Mouse (Mus musculus): ENCODE data around the gene 1600014C10Rik. TPM values are rescaled to one million over a fixed set of nuclear protein-coding genes. Genes with fewer than 3 reads are reported as not detected.

The 1600014C10Rik gene
- polyA plus RNA-seq, 1 experiment: not detected

GRCm38 (mm10) chr7:38189136-38189982 lies 6.3 kb downstream of the 1600014C10Rik start:
- Histone ChIP-seq H3K9me3 (ENCODE audit: control insufficient read depth, low read length) (peaks cover 52% of the 10 kb centered on the region), H3K4me3 (replicated peaks) (no peak overlapping the region), H3K27me3 (ENCODE audit: control insufficient read depth) (no peaks in the 10 kb centered on the region), H3K36me3 (ENCODE audit: control insufficient read depth) (no peaks in the 10 kb centered on the region), H3K4me1 (ENCODE audit: control insufficient read depth) (no peaks in the 10 kb centered on the region)
- TF ChIP-seq GATA1 (IDR thresholded peaks at IDR 0.05; ENCODE audit: low read length) (no peak), TAL1 (IDR thresholded peaks at IDR 0.05; ENCODE audit: low read length) (no peak)

GRCm38 (mm10) chr7:38190056-38190835 lies 7.2 kb downstream of the 1600014C10Rik start:
- TF ChIP-seq TAL1 (IDR thresholded peaks at IDR 0.05; ENCODE audit: low read length): no peak
- TF ChIP-seq GATA1 (IDR thresholded peaks at IDR 0.05; ENCODE audit: low read length): no peak
- no peak overlapping the region for H3K4me3 ChIP-seq (replicated peaks)
- peaks cover 57% of the 10 kb centered on the region for H3K9me3 ChIP-seq (ENCODE audit: control insufficient read depth, low read length)

GRCm38 (mm10) chr7:38191146-38191545 lies 8.1 kb downstream of the 1600014C10Rik start:
- no peak overlapping the region for H3K4me3 ChIP-seq (replicated peaks)
- no peaks in the 10 kb centered on the region for H3K4me1 ChIP-seq (ENCODE audit: control insufficient read depth)
- H3K27me3 ChIP-seq (ENCODE audit: control insufficient read depth): no peaks in the 10 kb centered on the region
- peaks cover 56% of the 10 kb centered on the region for H3K9me3 ChIP-seq (ENCODE audit: control insufficient read depth, low read length)
- no peak for TF ChIP-seq TAL1 (IDR thresholded peaks at IDR 0.05; ENCODE audit: low read length)
- TF ChIP-seq GATA1 (IDR thresholded peaks at IDR 0.05; ENCODE audit: low read length): no peak
- H3K36me3 ChIP-seq (ENCODE audit: control insufficient read depth): no peaks in the 10 kb centered on the region

More at GRCm38 (mm10) chr7:38190056-38190835, 7.2 kb downstream of the 1600014C10Rik start:
- H3K27me3 ChIP-seq (ENCODE audit: control insufficient read depth): no peaks in the 10 kb centered on the region
- H3K36me3 ChIP-seq (ENCODE audit: control insufficient read depth): no peaks in the 10 kb centered on the region
- no peaks in the 10 kb centered on the region for H3K4me1 ChIP-seq (ENCODE audit: control insufficient read depth)

- Histone ChIP-seq H3K4me3 (replicated peaks) (no peak overlapping the region), H3K9me3 (ENCODE audit: control insufficient read depth, low read length) (peaks cover 59% of the 10 kb centered on the region), H3K4me1 (ENCODE audit: control insufficient read depth) (no peaks in the 10 kb centered on the region), H3K36me3 (ENCODE audit: control insufficient read depth) (no peaks in the 10 kb centered on the region), H3K27me3 (ENCODE audit: control insufficient read depth) (no peaks in the 10 kb centered on the region)
- TF ChIP-seq TAL1 (IDR thresholded peaks at IDR 0.05; ENCODE audit: low read length) (no peak), GATA1 (IDR thresholded peaks at IDR 0.05; ENCODE audit: low read length) (no peak)
Observed at GRCm38 (mm10) chr7:38191571-38191970, 8.6 kb downstream of the 1600014C10Rik start.

GRCm38 (mm10) chr7:38199907-38200605 lies 17.0 kb downstream of the 1600014C10Rik start:
- TF ChIP-seq TAL1 (IDR thresholded peaks at IDR 0.05; ENCODE audit: low read length): no peak
- no peak for TF ChIP-seq GATA1 (IDR thresholded peaks at IDR 0.05; ENCODE audit: low read length)
- H3K4me1 ChIP-seq (ENCODE audit: control insufficient read depth): peaks cover 1% of the 10 kb centered on the region; the same call in 1 of the 2 replicates
- H3K36me3 ChIP-seq (ENCODE audit: control insufficient read depth): no peaks in the 10 kb centered on the region
- no peaks in the 10 kb centered on the region for H3K27me3 ChIP-seq (ENCODE audit: control insufficient read depth)
- peaks cover 25% of the 10 kb centered on the region for H3K9me3 ChIP-seq (ENCODE audit: control insufficient read depth, low read length)
- H3K4me3 ChIP-seq (replicated peaks): no peak overlapping the region

GRCm38 (mm10) chr7:38200606-38201289 lies 17.7 kb downstream of the 1600014C10Rik start:
- Histone ChIP-seq H3K4me1 (ENCODE audit: control insufficient read depth) (peaks cover 1% of the 10 kb centered on the region; the same call in 1 of the 2 replicates), H3K9me3 (ENCODE audit: control insufficient read depth, low read length) (peaks cover 23% of the 10 kb centered on the region), H3K36me3 (ENCODE audit: control insufficient read depth) (no peaks in the 10 kb centered on the region), H3K27me3 (ENCODE audit: control insufficient read depth) (no peaks in the 10 kb centered on the region), H3K4me3 (replicated peaks) (no peak overlapping the region)
- TF ChIP-seq GATA1 (IDR thresholded peaks at IDR 0.05; ENCODE audit: low read length) (no peak), TAL1 (IDR thresholded peaks at IDR 0.05; ENCODE audit: low read length) (no peak)

GRCm38 (mm10) chr7:38201290-38201658 lies 18.3 kb downstream of the 1600014C10Rik start:
- Histone ChIP-seq H3K4me1 (ENCODE audit: control insufficient read depth) (peaks cover 1% of the 10 kb centered on the region; the same call in 1 of the 2 replicates), H3K36me3 (ENCODE audit: control insufficient read depth) (no peaks in the 10 kb centered on the region), H3K27me3 (ENCODE audit: control insufficient read depth) (no peaks in the 10 kb centered on the region), H3K9me3 (ENCODE audit: control insufficient read depth, low read length) (peaks cover 19% of the 10 kb centered on the region), H3K4me3 (replicated peaks) (no peak overlapping the region)
- TF ChIP-seq TAL1 (IDR thresholded peaks at IDR 0.05; ENCODE audit: low read length) (no peak), GATA1 (IDR thresholded peaks at IDR 0.05; ENCODE audit: low read length) (no peak)

GRCm38 (mm10) chr7:38204314-38204713 lies 21.3 kb downstream of the 1600014C10Rik start:
- TF ChIP-seq TAL1 (IDR thresholded peaks at IDR 0.05; ENCODE audit: low read length) (no peak), GATA1 (IDR thresholded peaks at IDR 0.05; ENCODE audit: low read length) (no peak)
- H3K4me3 ChIP-seq (replicated peaks): no peak overlapping the region

More at GRCm38 (mm10) chr7:38204314-38204713, 21.3 kb downstream of the 1600014C10Rik start:
- Histone ChIP-seq H3K36me3 (ENCODE audit: control insufficient read depth) (no peaks in the 10 kb centered on the region), H3K9me3 (ENCODE audit: control insufficient read depth, low read length) (peaks cover 11% of the 10 kb centered on the region), H3K27me3 (ENCODE audit: control insufficient read depth) (no peaks in the 10 kb centered on the region), H3K4me1 (ENCODE audit: control insufficient read depth) (peaks cover 3% of the 10 kb centered on the region)

All from erythroblast, embryonic 14.5 days (primary cell).